Mouse (Mus musculus) midbrain, embryonic 13.5 days (tissue): ENCODE results near the gene Atp8b4. TPM values are rescaled to one million over a fixed set of nuclear protein-coding genes. Genes with fewer than 3 reads are reported as not detected.

Experiments used
- ATAC-seq: fragments of 200-750 bp; cut with Nextera tagmentation; 2 replicates; pipeline ENCODE4 v1.8.0; 2017; ENCODE audit warnings: mild to moderate bottlenecking, moderate TSS enrichment, moderate library complexity
- H3K27ac ChIP-seq: fragments of 300-500 bp; sonication (generic); 2 replicates; pipeline ENCODE4 v1.5.1; 2015; ENCODE audit warnings: inconsistent platforms, mild to moderate bottlenecking, moderate library complexity
- H3K27me3 ChIP-seq: fragments of 300-500 bp; sonication (generic); 2 replicates; pipeline ENCODE4 v1.6.1; 2015; ENCODE audit warnings: mild to moderate bottlenecking, inconsistent platforms
- H3K36me3 ChIP-seq: fragments of 300-500 bp; sonication (generic); 2 replicates; pipeline ENCODE4 v1.6.1; 2015; ENCODE audit warnings: mild to moderate bottlenecking, inconsistent platforms
- H3K4me1 ChIP-seq: fragments of 300-500 bp; sonication (generic); replicated peaks from 2 replicates; pipeline ENCODE4 v1.6.1; 2015; ENCODE audit warnings: inconsistent platforms
- H3K4me2 ChIP-seq: fragments of 300-500 bp; sonication (generic); replicated peaks from 2 replicates; pipeline ENCODE4 v1.6.1; 2015; ENCODE audit warnings: moderate library complexity, mild to moderate bottlenecking, inconsistent platforms
- H3K4me3 ChIP-seq: fragments of 300-500 bp; sonication (generic); replicated peaks from 2 replicates; pipeline ENCODE4 v1.5.1; 2015; ENCODE audit warnings: mild to moderate bottlenecking, inconsistent platforms
- H3K9ac ChIP-seq: fragments of 300-500 bp; sonication (generic); replicated peaks from 2 replicates; pipeline ENCODE4 v1.6.1; 2015; ENCODE audit warnings: mild to moderate bottlenecking, inconsistent platforms
- H3K9me3 ChIP-seq: fragments of 300-500 bp; sonication (generic); 2 replicates; pipeline ENCODE4 v1.6.1; 2016; ENCODE audit warnings: mild to moderate bottlenecking, inconsistent platforms
- WGBS: fragments of 180-500 bp; shearing (Covaris S2); methylation state at CpG from one replicate; pipeline ENCODE4 v1.1.7; 2015; 5-methylcytosine and 5-hydroxymethylcytosine counted together
- polyA plus RNA-seq: library from polyadenylated mRNA; unstranded; fragments of >200 nt; fragmentation: Nextera tagmentation; extraction: Ambion mirVana; gene quantifications from 2 replicates; pipeline ENCODE4 v1.2.1, GENCODE M21; 2015

The Atp8b4 gene
- polyA plus RNA-seq, 1 experiment from 2014 or later, result not detected

DNA sequence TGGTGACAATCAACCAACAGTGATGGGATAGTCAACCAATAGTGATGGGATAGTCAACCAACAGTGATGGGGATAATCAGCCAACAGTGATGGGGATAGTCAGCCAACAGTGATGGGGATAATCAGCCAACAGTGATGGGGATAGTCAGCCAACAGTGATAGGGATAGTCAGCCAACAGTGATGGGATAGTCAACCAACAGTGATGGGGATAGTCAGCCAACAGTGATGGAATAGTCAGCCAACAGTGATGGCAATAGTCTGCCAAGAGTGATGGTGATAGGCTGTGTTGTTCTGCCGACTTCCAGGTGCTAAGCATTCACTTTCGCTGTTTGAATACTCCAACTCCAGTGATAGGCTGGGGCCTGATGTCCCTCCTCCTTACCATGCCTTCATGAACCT is 79.6 kb downstream of the Atp8b4 start:
- no peaks in the 10 kb centered on the region for H3K27me3 ChIP-seq
- no peaks in the 10 kb centered on the region for H3K4me1 ChIP-seq
- H3K27ac ChIP-seq, result no peak overlapping the region
- 100% methylated on average over 2 of the region's 2 CpGs for WGBS
- H3K9ac ChIP-seq, result no peak overlapping the region
- H3K4me3 ChIP-seq, result no peak overlapping the region
- H3K9me3 ChIP-seq, result no peaks in the 10 kb centered on the region
- H3K4me2 ChIP-seq, result no peak overlapping the region
- ATAC-seq, result no peak
- H3K36me3 ChIP-seq, result no peaks in the 10 kb centered on the region

DNA sequence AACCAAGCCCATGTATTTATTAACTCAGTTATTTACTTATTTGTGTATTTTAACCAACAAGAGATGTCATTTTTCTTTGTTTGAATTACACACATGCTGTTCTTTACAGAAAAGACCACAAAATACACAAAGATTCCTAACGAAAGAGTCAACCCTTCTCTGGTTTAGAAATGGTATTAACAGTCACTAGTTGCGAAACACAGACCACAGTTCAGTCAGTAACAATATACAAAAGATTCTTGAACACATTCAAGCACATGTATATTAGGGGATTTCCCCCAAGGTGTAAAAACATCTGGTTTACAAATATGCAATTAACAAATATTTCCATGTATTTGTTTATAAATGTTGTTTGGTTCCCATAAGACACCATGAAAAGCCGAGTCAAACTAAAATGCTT is 81.6 kb downstream of the Atp8b4 start:
- Histone ChIP-seq H3K9ac (no peak overlapping the region), H3K4me3 (no peak overlapping the region), H3K4me2 (no peak overlapping the region), H3K4me1 (no peaks in the 10 kb centered on the region), H3K36me3 (no peaks in the 10 kb centered on the region), H3K9me3 (no peaks in the 10 kb centered on the region), H3K27ac (no peak overlapping the region), H3K27me3 (no peaks in the 10 kb centered on the region)
- no peak for ATAC-seq
- WGBS, result 95% methylated on average over 3 of the region's 3 CpGs

DNA sequence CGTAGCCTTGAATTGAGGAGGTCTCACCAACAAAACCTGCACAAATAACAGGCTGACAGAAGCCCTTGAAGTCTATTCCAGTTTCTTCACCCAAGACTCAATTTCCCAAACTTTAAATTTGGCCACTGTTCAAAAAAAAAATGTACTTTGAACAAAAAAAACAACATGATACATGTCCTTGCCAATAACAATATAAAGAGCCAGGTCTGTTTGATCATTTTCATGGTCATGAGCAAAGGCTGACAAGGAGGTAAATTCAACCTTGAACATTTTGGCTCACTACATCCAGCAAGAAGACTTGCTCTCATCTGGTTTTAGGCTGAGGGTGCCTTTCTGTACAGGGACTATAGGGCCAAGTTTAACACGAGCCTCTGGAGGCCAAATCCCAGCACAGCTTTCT is 83.7 kb downstream of the Atp8b4 start:
- H3K36me3 ChIP-seq, result no peaks in the 10 kb centered on the region
- no peaks in the 10 kb centered on the region for H3K9me3 ChIP-seq
- no peak overlapping the region for H3K4me3 ChIP-seq
- H3K27ac ChIP-seq, result no peak overlapping the region
- ATAC-seq, result no peak
- WGBS, result 78% methylated on average over 2 of the region's 2 CpGs
- H3K27me3 ChIP-seq, result no peaks in the 10 kb centered on the region
- no peak overlapping the region for H3K4me2 ChIP-seq
- no peaks in the 10 kb centered on the region for H3K4me1 ChIP-seq
- H3K9ac ChIP-seq, result no peak overlapping the region

DNA sequence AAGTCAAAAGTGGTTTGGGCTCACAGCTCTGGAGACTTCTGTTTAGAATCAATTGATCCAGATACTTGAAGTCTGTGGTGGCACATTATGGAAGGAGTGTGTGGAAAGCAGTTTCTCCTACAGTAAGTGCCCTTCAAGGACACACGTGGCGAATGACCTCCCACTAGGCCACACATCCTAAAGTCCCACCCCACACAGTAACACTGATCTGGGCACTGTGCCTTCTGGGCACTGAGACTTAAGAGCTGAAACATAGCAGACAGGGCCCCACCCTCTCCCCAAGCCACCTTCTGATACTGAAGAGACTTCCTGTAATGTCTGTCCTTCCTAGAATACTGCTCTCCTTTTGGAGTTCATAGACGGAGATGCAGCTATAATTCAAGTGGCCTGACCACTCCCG is 84.5 kb downstream of the Atp8b4 start:
- H3K9me3 ChIP-seq, result no peaks in the 10 kb centered on the region
- H3K4me2 ChIP-seq, result no peak overlapping the region
- H3K4me3 ChIP-seq, result no peak overlapping the region
- WGBS, result 78% methylated on average over 4 of the region's 4 CpGs
- no peaks in the 10 kb centered on the region for H3K27me3 ChIP-seq
- H3K9ac ChIP-seq, result no peak overlapping the region
- no peak overlapping the region for H3K27ac ChIP-seq
- ATAC-seq, result no peak
- no peaks in the 10 kb centered on the region for H3K4me1 ChIP-seq
- no peaks in the 10 kb centered on the region for H3K36me3 ChIP-seq

DNA sequence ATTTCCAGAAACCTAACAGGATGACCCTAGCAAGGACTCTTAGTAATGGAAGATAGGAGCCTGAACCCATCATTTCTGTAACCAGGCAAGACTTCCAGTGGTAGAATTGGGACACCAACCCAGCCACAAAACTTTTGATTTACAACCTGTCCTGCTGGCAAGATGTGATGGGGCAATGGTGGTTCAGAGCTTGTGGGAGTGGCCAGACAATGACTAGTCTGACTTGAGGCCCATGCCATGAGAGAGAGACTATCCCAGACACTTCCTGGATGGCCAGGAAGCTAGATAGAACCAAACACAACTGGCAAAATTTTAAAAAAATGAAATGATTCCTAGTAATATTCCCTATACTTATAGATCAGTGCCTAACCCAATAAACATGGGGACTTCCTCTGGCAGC is 87.7 kb downstream of the Atp8b4 start:
- Histone ChIP-seq H3K36me3 (no peaks in the 10 kb centered on the region), H3K4me3 (no peak overlapping the region), H3K9me3 (no peaks in the 10 kb centered on the region), H3K9ac (no peak overlapping the region), H3K4me2 (no peak overlapping the region), H3K27ac (no peak overlapping the region), H3K27me3 (no peaks in the 10 kb centered on the region), H3K4me1 (no peaks in the 10 kb centered on the region)
- no peak for ATAC-seq

DNA sequence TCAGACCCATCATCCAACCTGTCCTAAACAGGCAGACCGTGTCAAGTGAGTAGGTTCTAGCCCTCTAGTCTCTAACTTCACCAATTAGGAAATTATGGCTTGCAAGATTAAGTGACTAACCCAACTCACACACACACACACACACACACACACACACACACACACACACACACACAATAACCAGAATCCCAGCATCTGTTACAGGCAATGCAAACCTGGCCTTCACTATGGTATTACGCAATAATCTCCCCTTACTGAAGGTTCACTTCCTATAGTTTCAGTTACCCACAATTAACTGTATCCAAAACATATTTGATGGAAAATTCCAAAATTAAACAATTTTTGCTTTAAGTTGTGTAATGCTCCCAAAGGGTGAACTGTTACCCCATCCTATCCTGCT is 101.0 kb downstream of the Atp8b4 start:
- Histone ChIP-seq H3K4me1 (no peaks in the 10 kb centered on the region), H3K4me2 (no peak overlapping the region), H3K36me3 (no peaks in the 10 kb centered on the region), H3K27me3 (no peaks in the 10 kb centered on the region), H3K9ac (no peak overlapping the region), H3K9me3 (no peaks in the 10 kb centered on the region), H3K27ac (no peak overlapping the region), H3K4me3 (no peak overlapping the region)
- 96% methylated on average over 2 of the region's 2 CpGs for WGBS
- ATAC-seq, result no peak

DNA sequence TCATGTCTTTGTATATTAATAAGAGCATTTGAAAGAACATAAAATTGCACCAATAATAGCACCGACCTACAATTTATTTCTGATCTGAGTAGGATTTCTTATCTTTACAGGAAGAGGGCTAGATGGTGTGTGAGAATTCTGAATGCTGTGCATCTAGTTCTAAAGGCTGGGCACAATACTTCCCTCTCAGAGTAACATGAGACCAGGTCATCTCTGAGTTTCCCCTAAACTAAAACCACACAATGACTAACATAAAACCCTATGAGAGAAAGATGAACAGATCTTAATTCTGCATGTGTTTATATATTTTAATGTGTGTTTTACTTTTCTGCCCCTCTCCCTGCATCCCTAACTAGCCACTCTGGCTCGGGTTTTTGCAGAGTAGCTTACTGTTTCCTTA is 101.5 kb downstream of the Atp8b4 start:
- H3K27me3 ChIP-seq, result no peaks in the 10 kb centered on the region

DNA sequence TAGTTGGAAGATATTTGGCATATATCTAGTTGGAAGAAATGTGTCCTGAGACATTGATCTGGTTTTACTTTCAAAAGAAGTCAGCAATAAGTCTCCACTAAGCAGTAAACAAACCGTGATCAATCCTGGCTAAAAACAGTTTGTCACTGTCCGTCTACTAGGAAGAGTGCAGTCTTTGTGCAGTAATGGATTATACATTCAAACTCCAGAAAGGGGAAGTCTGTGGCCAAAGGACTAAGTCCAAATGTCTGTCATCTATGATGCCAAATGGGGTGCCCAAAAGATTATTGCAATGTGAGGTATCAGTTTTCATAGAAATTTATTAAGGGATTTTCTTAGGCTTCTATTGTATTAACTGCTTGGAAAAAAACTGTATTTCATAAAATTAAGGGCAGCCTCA is 102.3 kb downstream of the Atp8b4 start:
- no peak overlapping the region for H3K27ac ChIP-seq
- no peak for ATAC-seq
- WGBS, result 83% methylated on average over 2 of the region's 2 CpGs
- no peaks in the 10 kb centered on the region for H3K36me3 ChIP-seq
- H3K4me1 ChIP-seq, result no peaks in the 10 kb centered on the region
- no peak overlapping the region for H3K9ac ChIP-seq
- H3K27me3 ChIP-seq, result no peaks in the 10 kb centered on the region
- no peak overlapping the region for H3K4me3 ChIP-seq
- no peaks in the 10 kb centered on the region for H3K9me3 ChIP-seq
- no peak overlapping the region for H3K4me2 ChIP-seq

More for the DNA sequence above, 101.5 kb downstream of the Atp8b4 start:
- no peaks in the 10 kb centered on the region for H3K4me1 ChIP-seq
- H3K9me3 ChIP-seq, result no peaks in the 10 kb centered on the region
- H3K36me3 ChIP-seq, result no peaks in the 10 kb centered on the region
- H3K9ac ChIP-seq, result no peak overlapping the region
- H3K4me2 ChIP-seq, result no peak overlapping the region
- H3K4me3 ChIP-seq, result no peak overlapping the region
- 75% methylated on average over 2 of the region's 2 CpGs for WGBS
- H3K27ac ChIP-seq, result no peak overlapping the region
- no peak for ATAC-seq

DNA sequence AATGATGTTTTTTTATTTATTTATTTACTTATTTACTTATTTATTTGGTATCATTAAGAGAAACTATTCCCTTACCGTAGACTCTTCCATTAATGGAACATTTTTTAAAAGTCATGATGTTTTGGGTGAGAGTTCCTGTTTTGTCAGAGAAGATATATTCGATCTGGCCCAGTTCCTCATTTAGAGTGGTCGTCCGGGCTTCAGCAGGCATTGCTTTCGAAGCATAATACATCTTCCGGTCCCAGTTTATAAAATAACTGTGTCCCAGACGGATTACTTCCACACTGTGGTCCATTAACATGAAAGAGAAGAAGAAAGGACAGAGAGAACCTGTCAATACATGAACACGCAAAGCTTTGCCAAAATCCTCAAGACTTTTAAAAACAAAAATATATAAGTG is 103.0 kb downstream of the Atp8b4 start:
- Histone ChIP-seq H3K27ac (no peak overlapping the region), H3K4me3 (no peak overlapping the region), H3K4me2 (no peak overlapping the region), H3K27me3 (no peaks in the 10 kb centered on the region), H3K36me3 (no peaks in the 10 kb centered on the region), H3K4me1 (no peaks in the 10 kb centered on the region), H3K9ac (no peak overlapping the region), H3K9me3 (no peaks in the 10 kb centered on the region)
- 91% methylated on average over 8 of the region's 8 CpGs for WGBS
- no peak for ATAC-seq

DNA sequence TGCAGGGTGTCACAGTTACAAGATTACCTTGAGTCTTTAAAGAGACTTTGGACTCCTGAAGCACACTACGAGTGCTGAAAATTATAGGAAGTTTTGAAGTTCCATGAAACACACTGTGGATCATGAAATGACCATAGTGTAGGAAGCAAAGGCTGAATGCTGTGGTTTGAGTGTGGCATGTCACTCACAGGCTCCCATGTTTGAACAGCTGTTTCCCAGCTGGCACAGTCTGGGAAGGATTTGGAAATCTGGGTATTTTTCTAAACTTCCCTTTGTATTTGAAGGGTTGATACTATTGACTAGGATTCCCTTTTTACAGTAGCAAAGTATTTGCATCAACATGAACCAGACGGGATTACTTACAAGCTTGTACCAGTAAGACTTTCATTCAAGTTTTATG is 105.5 kb downstream of the Atp8b4 start:
- ATAC-seq, result no peak
- no peak overlapping the region for H3K4me3 ChIP-seq
- H3K27ac ChIP-seq, result no peak overlapping the region
- no peaks in the 10 kb centered on the region for H3K4me1 ChIP-seq
- no peak overlapping the region for H3K4me2 ChIP-seq
- no peaks in the 10 kb centered on the region for H3K36me3 ChIP-seq
- H3K9ac ChIP-seq, result no peak overlapping the region
- H3K9me3 ChIP-seq, result no peaks in the 10 kb centered on the region
- 75% methylated on average over 2 of the region's 2 CpGs for WGBS
- H3K27me3 ChIP-seq, result no peaks in the 10 kb centered on the region

DNA sequence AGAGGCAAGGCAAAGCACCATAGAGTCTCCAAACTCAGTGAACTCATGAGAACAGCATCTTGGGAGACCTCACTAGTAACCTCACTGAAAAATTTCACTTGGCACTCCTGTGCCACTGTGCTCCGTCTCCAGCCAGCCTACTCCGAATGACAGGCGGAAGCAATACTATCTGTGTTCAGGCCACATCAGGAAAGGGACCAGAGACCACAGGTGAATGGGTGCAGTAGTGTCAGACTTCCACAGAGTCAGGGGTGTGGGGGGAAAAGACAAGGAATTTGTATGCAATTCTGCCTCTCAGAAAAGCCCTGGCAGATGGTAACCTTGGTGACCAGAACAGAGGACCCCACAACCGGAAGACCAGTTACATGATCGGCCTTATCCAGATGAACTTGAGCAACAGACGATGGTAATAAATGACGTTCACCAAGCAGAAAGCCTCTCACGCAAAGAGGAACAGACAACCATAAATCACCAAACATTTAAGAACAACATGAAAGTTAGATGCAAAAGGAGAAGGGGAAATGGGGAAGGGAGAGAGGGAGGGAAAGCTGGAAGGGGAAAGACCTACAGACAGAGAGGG is 112.9 kb downstream of the Atp8b4 start:
- ATAC-seq, result no peak
- H3K4me2 ChIP-seq, result no peak overlapping the region
- WGBS, result 89% methylated on average over 8 of the region's 8 CpGs

DNA sequence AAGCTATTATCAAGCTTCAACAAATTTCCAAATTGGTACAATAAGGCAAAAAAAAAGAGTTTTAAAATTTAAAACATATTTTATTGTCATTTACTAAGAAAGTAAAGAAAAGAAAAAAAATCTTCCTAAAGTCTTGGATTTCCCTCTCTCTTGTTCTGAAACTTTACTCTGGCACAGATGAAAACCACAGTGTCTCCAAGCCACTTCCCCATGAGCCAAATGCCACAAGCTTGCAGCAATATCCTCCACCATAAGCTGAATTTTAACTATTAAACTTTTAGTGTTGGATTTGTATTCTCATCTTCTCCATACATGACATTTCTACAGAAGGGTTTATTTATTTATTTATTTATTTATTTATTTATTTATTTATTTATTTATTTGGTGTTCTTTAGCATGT is 114.4 kb downstream of the Atp8b4 start:
- no peak overlapping the region for H3K4me2 ChIP-seq
- no peak overlapping the region for H3K4me3 ChIP-seq
- no peak overlapping the region for H3K27ac ChIP-seq
- H3K4me1 ChIP-seq, result no peaks in the 10 kb centered on the region
- ATAC-seq, result no peak
- H3K27me3 ChIP-seq, result no peaks in the 10 kb centered on the region
- H3K9ac ChIP-seq, result no peak overlapping the region
- no peaks in the 10 kb centered on the region for H3K36me3 ChIP-seq
- no peaks in the 10 kb centered on the region for H3K9me3 ChIP-seq

More for the DNA sequence above, 112.9 kb downstream of the Atp8b4 start:
- no peak overlapping the region for H3K27ac ChIP-seq
- H3K4me3 ChIP-seq, result no peak overlapping the region
- no peaks in the 10 kb centered on the region for H3K27me3 ChIP-seq
- no peaks in the 10 kb centered on the region for H3K36me3 ChIP-seq
- H3K4me1 ChIP-seq, result no peaks in the 10 kb centered on the region
- H3K9ac ChIP-seq, result no peak overlapping the region
- no peaks in the 10 kb centered on the region for H3K9me3 ChIP-seq

DNA sequence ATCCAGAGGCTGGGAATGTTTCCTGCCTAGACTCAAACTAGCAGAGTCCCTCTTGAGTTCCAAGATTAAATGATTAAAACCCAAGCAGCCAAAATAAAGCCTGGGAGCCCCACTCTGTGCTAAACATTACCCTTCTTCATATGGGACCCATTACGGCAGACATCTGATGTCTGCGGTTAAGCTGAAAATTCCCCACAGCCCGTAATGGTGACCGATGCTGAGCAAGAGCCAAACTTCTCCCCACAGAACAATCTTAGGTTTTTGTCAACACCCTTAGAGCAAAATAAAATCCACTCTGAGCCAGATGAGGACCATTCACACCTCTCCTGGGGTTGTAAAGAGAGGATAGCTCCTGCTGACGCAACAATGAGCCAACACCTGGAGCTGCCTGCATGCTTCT is 120.2 kb downstream of the Atp8b4 start:
- Histone ChIP-seq H3K27me3 (no peaks in the 10 kb centered on the region), H3K4me2 (no peak overlapping the region), H3K36me3 (no peaks in the 10 kb centered on the region), H3K9me3 (no peaks in the 10 kb centered on the region), H3K27ac (no peak overlapping the region), H3K4me3 (no peak overlapping the region), H3K4me1 (no peaks in the 10 kb centered on the region), H3K9ac (no peak overlapping the region)
- 94% methylated on average over 5 of the region's 5 CpGs for WGBS
- no peak for ATAC-seq
